9 mouse cellular contexts compared by ENCODE assay signal in genomic region chr16:4602766-4603452, GRCm38 (mm10). TPM values are rescaled to one million over a fixed set of nuclear protein-coding genes. Genes with fewer than 3 reads are reported as not detected.
DNase-seq lines count a peak whose midpoint lies in the region; ATAC-seq and TF ChIP-seq lines count a peak whose summit lies in the region.
"Had no signal": no experiment of that assay in that cellular context is flagged by ENCODE, and none has a peak within 500 bp of the region (broad histone marks: within the 10 kb centered on the region; RNA-seq: fewer than 3 reads in every experiment).

No protein-coding gene starts in this region.

- TF ChIP-seq CTCF in E14TG2a.4 (conservative IDR thresholded peaks at IDR 0.05; ENCODE audit: low read length) = no peak

- H3K27me3 ChIP-seq in E14TG2a.4 (ENCODE audit: insufficient read depth, low read length) = no peaks in the 10 kb centered on the region
- H3K27me3 ChIP-seq in hindbrain, embryonic 13.5 days = no peaks in the 10 kb centered on the region
- no peaks in the 10 kb centered on the region for H3K27me3 ChIP-seq in limb, embryonic 14.5 days (ENCODE audit: control insufficient read depth, insufficient read depth, low read length)

- H3K4me3 ChIP-seq in E14TG2a.4 (replicated peaks; ENCODE audit: low read length) = peak overlapping the region; percentile 63
- no peak overlapping the region for H3K4me3 ChIP-seq in hindbrain, embryonic 13.5 days
- no peak overlapping the region for H3K4me3 ChIP-seq in limb, embryonic 14.5 days (replicated peaks; ENCODE audit: low read length)

- peak overlapping the region; percentile 49 for H3K9ac ChIP-seq in hindbrain, embryonic 13.5 days
- 0 out of 2 replicates have a peak overlapping the region, but pooled peaks have one; percentile 25 for H3K9ac ChIP-seq in limb, embryonic 14.5 days (ENCODE audit: low read depth, low read length, severe bottlenecking)

- peak; percentile 58 for DNase-seq in embryo, embryonic 11 days
- no peak for DNase-seq in embryo, embryonic 9.5 days (ENCODE audit: extremely low spot score)
- DNase-seq in limb, embryonic 14.5 days (ENCODE audit: low spot score) = no peak
- no peak for DNase-seq in frontal cortex, postnatal 14 days (ENCODE audit: low spot score in 2 of 2)
- DNase-seq in cerebellum, adult 18-20 months = no peak

- H3K27ac ChIP-seq in hindbrain, embryonic 13.5 days = peak overlapping the region; percentile 48
- H3K27ac ChIP-seq in limb, embryonic 14.5 days (replicated peaks; ENCODE audit: low read depth, low read length) = peak overlapping the region; percentile 49

- H3K9me3 ChIP-seq in E14TG2a.4 (ENCODE audit: low read length) = no peaks in the 10 kb centered on the region
- H3K9me3 ChIP-seq in hindbrain, embryonic 13.5 days = no peaks in the 10 kb centered on the region
- H3K9me3 ChIP-seq in limb, embryonic 14.5 days (ENCODE audit: control insufficient read depth, low read length) = no peaks in the 10 kb centered on the region

- peaks cover 17% of the 10 kb centered on the region for H3K36me3 ChIP-seq in E14TG2a.4 (ENCODE audit: insufficient read depth, low read length)
- H3K36me3 ChIP-seq in hindbrain, embryonic 13.5 days = no peaks in the 10 kb centered on the region
- H3K36me3 ChIP-seq in limb, embryonic 14.5 days (ENCODE audit: control insufficient read depth, insufficient read depth, low read length) = 0 out of 2 replicates have a peak, but pooled peaks cover 2% of the 10 kb centered on the region

- peaks cover 100% of the 10 kb centered on the region for H3K4me1 ChIP-seq in E14TG2a.4 (replicated peaks; ENCODE audit: low read depth, low read length)
- H3K4me1 ChIP-seq in hindbrain, embryonic 13.5 days (replicated peaks) = peaks cover 94% of the 10 kb centered on the region
- H3K4me1 ChIP-seq in limb, embryonic 14.5 days (ENCODE audit: control insufficient read depth, insufficient read depth, low read length) = peaks cover 86% of the 10 kb centered on the region

- 33% methylated on average over 7 of the region's 7 CpGs for WGBS in hindbrain, embryonic 13.5 days
- WGBS in limb, embryonic 14.5 days = 6% methylated on average over 7 of the region's 7 CpGs

- TF ChIP-seq POLR2A in limb, embryonic 14.5 days (IDR thresholded peaks at IDR 0.05; ENCODE audit: borderline replicate concordance, extremely low read depth, insufficient read depth, insufficient read length) = no peak

- H3K4me2 ChIP-seq in hindbrain, embryonic 13.5 days = peak overlapping the region; percentile 17; the same call in 1 of the 2 replicates
- peak overlapping the region; percentile 33 for H3K4me2 ChIP-seq in limb, embryonic 14.5 days (replicated peaks; ENCODE audit: low read depth, low read length, severe bottlenecking)

- ATAC-seq in hindbrain, embryonic 13.5 days (ENCODE audit: low FRiP score) = no peak
- ATAC-seq in limb, embryonic 14.5 days (ENCODE audit: low FRiP score, low read depth) = peak; percentile 56
- no peak for ATAC-seq in megakaryocyte progenitor cell, adult 5-6 weeks (replicated peaks; ENCODE audit: poor library complexity)

RNA-seq across cellular contexts. Expression of gene Glis2, which starts 8.4 kb away (rescaled TPM):
- 21.8 and 22.5 TPM in 2 replicates for polyA plus RNA-seq in hindbrain, embryonic 13.5 days (2015; fragmentation: Nextera tagmentation; extraction: Ambion mirVana)
- polyA plus RNA-seq in limb, embryonic 14.5 days (2012; rRNA removed) = 83.8 and 110 TPM in 2 replicates
- 45.9 and 53.3 TPM in 2 replicates for polyA plus RNA-seq in limb, embryonic 14.5 days (2014; fragmentation: Nextera tagmentation; extraction: Ambion mirVana)
- total RNA-seq in megakaryocyte progenitor cell, adult 5-6 weeks (2015) = 1.1 and 1.5 TPM in 2 replicates
- total RNA-seq in megakaryocyte progenitor cell, adult 5-6 weeks (2017) = 0.64 and 1.1 TPM in 2 replicates
- total RNA-seq: neutrophil, adult 5-6 weeks had no signal

RNA-seq across cellular contexts. Expression of gene Pam16, which starts 21.9 kb away (rescaled TPM):
- polyA plus RNA-seq in hindbrain, embryonic 13.5 days (2015; fragmentation: Nextera tagmentation; extraction: Ambion mirVana) = 169 and 188 TPM in 2 replicates
- 72.7 and 80.1 TPM in 2 replicates for polyA plus RNA-seq in limb, embryonic 14.5 days (2012; rRNA removed)
- polyA plus RNA-seq in limb, embryonic 14.5 days (2014; fragmentation: Nextera tagmentation; extraction: Ambion mirVana) = 92.5 and 94.1 TPM in 2 replicates
- 74.0 and 86.1 TPM in 2 replicates for total RNA-seq in megakaryocyte progenitor cell, adult 5-6 weeks (2015)
- 19.1 and 35.2 TPM in 2 replicates for total RNA-seq in megakaryocyte progenitor cell, adult 5-6 weeks (2017)

RNA-seq across cellular contexts. Expression of gene Vasn, which starts 36.8 kb away (rescaled TPM):
- polyA plus RNA-seq in hindbrain, embryonic 13.5 days (2015; fragmentation: Nextera tagmentation; extraction: Ambion mirVana) = 6.3 and 7.3 TPM in 2 replicates
- polyA plus RNA-seq in limb, embryonic 14.5 days (2012; rRNA removed) = 75.7 and 117 TPM in 2 replicates
- 35.7 and 36.8 TPM in 2 replicates for polyA plus RNA-seq in limb, embryonic 14.5 days (2014; fragmentation: Nextera tagmentation; extraction: Ambion mirVana)
- total RNA-seq in megakaryocyte progenitor cell, adult 5-6 weeks (2015) = 0.07 and 0.49 TPM in 2 replicates
- total RNA-seq in megakaryocyte progenitor cell, adult 5-6 weeks (2017) = 0.17 and 0.34 TPM in 2 replicates

RNA-seq across cellular contexts. Expression of gene Dnaja3, which starts 36.9 kb away (rescaled TPM):
- 52.7 and 54.8 TPM in 2 replicates for polyA plus RNA-seq in hindbrain, embryonic 13.5 days (2015; fragmentation: Nextera tagmentation; extraction: Ambion mirVana)
- 27.0 and 30.2 TPM in 2 replicates for polyA plus RNA-seq in limb, embryonic 14.5 days (2012; rRNA removed)
- polyA plus RNA-seq in limb, embryonic 14.5 days (2014; fragmentation: Nextera tagmentation; extraction: Ambion mirVana) = 52.4 and 54.7 TPM in 2 replicates
- 24.6 and 26.3 TPM in 2 replicates for total RNA-seq in megakaryocyte progenitor cell, adult 5-6 weeks (2015)
- total RNA-seq in megakaryocyte progenitor cell, adult 5-6 weeks (2017) = 59.5 and 71.1 TPM in 2 replicates

RNA-seq across cellular contexts. Expression of gene Tfap4, which starts 43.3 kb away (rescaled TPM):
- polyA plus RNA-seq in hindbrain, embryonic 13.5 days (2015; fragmentation: Nextera tagmentation; extraction: Ambion mirVana) = 9.6 and 10.0 TPM in 2 replicates
- 29.9 and 31.5 TPM in 2 replicates for polyA plus RNA-seq in limb, embryonic 14.5 days (2012; rRNA removed)
- polyA plus RNA-seq in limb, embryonic 14.5 days (2014; fragmentation: Nextera tagmentation; extraction: Ambion mirVana) = 19.6 and 22.8 TPM in 2 replicates
- total RNA-seq in megakaryocyte progenitor cell, adult 5-6 weeks (2015) = 37.1 and 41.2 TPM in 2 replicates
- 42.0 and 53.9 TPM in 2 replicates for total RNA-seq in megakaryocyte progenitor cell, adult 5-6 weeks (2017)
